ENCODE assay signal across 8 mouse cellular contexts in genomic region chr10:29143566-29144335, GRCm38 (mm10). TPM values are rescaled to one million over a fixed set of nuclear protein-coding genes. Genes with fewer than 3 reads are reported as not detected.
DNase-seq lines count a peak whose midpoint lies in the region; ATAC-seq lines count a peak whose summit lies in the region.

Soga3 (plus strand) TSS chr10:29143839.

- no peaks in the 10 kb centered on the region for H3K27me3 ChIP-seq in forebrain, embryonic 11.5 days (ENCODE audit: control insufficient read depth, insufficient read depth, low read length)

- peak; percentile 11 to 43 for DNase-seq in adrenal gland, adult (ENCODE audit: inconsistent age in 2 of 2, low spot score in 1 of 2)
- no peak for DNase-seq in adrenal gland, adult 18-20 months (ENCODE audit: low spot score in 2 of 2)
- peak; percentile 89 for DNase-seq in brain, adult 2 months (ENCODE audit: low read depth, low spot score)
- peak; percentile 87 for DNase-seq in forebrain, embryonic 11.5 days (ENCODE audit: low spot score)
- DNase-seq in layer of hippocampus, postnatal 10 days (ENCODE audit: low spot score in 2 of 2) = peak; percentile 67 to 75
- peak; percentile 75 for DNase-seq in neural tube, embryonic 10.5 days (ENCODE audit: extremely low spot score, low spot score)
- no peak for DNase-seq in ovary, postnatal 36 days (ENCODE audit: low spot score)
- DNase-seq in thymus, postnatal 14 days = no peak

- H3K36me3 ChIP-seq in forebrain, embryonic 11.5 days (ENCODE audit: control insufficient read depth, insufficient read depth, low read length) = no peaks in the 10 kb centered on the region

- no peaks in the 10 kb centered on the region for H3K9me3 ChIP-seq in forebrain, embryonic 11.5 days (ENCODE audit: control insufficient read depth, low read length)

- peak within 1 kb of the TSS; percentile 73 for H3K9ac ChIP-seq in forebrain, embryonic 11.5 days (ENCODE audit: low read length)

- H3K4me2 ChIP-seq in forebrain, embryonic 11.5 days (ENCODE audit: low read depth, low read length, severe bottlenecking) = peak within 1 kb of the TSS; percentile 88

- H3K4me1 ChIP-seq in forebrain, embryonic 11.5 days (replicated peaks; ENCODE audit: control insufficient read depth, insufficient read depth, low read length) = peaks cover 5% of the 10 kb centered on the region; the same call in 1 of the 2 replicates

- peak; percentile 83 for ATAC-seq in forebrain, embryonic 11.5 days (replicated peaks; ENCODE audit: low FRiP score)

- H3K4me3 ChIP-seq in forebrain, embryonic 11.5 days (ENCODE audit: low read depth, low read length) = peak within 1 kb of the TSS; percentile 70

- H3K27ac ChIP-seq in forebrain, embryonic 11.5 days (ENCODE audit: low read depth, low read length) = peak within 1 kb of the TSS; percentile 93

- WGBS in forebrain, embryonic 11.5 days = under 1% methylated on average over 34 of the region's 34 CpGs

RNA-seq across cellular contexts. Expression of gene Soga3, which starts in this region (rescaled TPM):
- 1 to 10 TPM; 9.5 to 9.7 TPM for total RNA-seq in adrenal gland, adult 18-20 months (2021)
- 28.7 and 29.8 TPM in 2 replicates for polyA plus RNA-seq in forebrain, embryonic 11.5 days (2014; fragmentation: Nextera tagmentation; extraction: Ambion mirVana)
- total RNA-seq in layer of hippocampus, postnatal 10 days (2021) = 100 to 1,000 TPM; 171 to 188 TPM

Comparison
In these comparisons a context has a peak if more than half of its experiments do, and no peak if none do; other contexts are left out.
1. RNA of gene Soga3 (total RNA-seq): 171 to 188 TPM in layer of hippocampus, postnatal 10 days; 9.5 to 9.7 TPM in adrenal gland, adult 18-20 months; every median in the first group is over 10 times any median in the second.
2. DNase-seq: peak in adrenal gland, adult (2 of 2), brain, adult 2 months (single experiment), forebrain, embryonic 11.5 days (single experiment), layer of hippocampus, postnatal 10 days (2 of 2) and neural tube, embryonic 10.5 days (single experiment); none in adrenal gland, adult 18-20 months (0 of 2), ovary, postnatal 36 days (single experiment) and thymus, postnatal 14 days (single experiment).